Mouse (Mus musculus): ENCODE data around the gene Isoc2b. TPM values are rescaled to one million over a fixed set of nuclear protein-coding genes. Genes with fewer than 3 reads are reported as not detected.
A peak's percentile ranks its signal among the peaks of the same experiment; 100 is the strongest.
"Not testable (repeated sequence)": the region's sequence is repeated elsewhere in the genome, so short reads cannot be mapped to it uniquely, and the experiment has no call there.

Gene Isoc2b
- total RNA-seq, 2 experiments from 2014 or later = 6.9 to 9.3 TPM

GRCm38 (mm10) chr7:4864130-4864845 lies 5.8 kb downstream of the Isoc2b start:
- Histone ChIP-seq H3K27ac (no peak overlapping the region), H3K4me3 (no peak overlapping the region)
- intact Hi-C loops (cut with DNase I) = no loop called here
- no peak for TF ChIP-seq CTCF (IDR thresholded peaks at IDR 0.05)
- no peak for DNase-seq (ENCODE audit: extremely low spot score in 1 of 2, low spot score in 2 of 2)

- H3K4me3 ChIP-seq = no peak overlapping the region
- TF ChIP-seq CTCF (IDR thresholded peaks at IDR 0.05) = no peak
- intact Hi-C loops (cut with DNase I) = no loop called here
- no peak for DNase-seq (ENCODE audit: extremely low spot score in 1 of 2, low spot score in 2 of 2)
- no peak overlapping the region for H3K27ac ChIP-seq
These were observed 6.4 kb downstream of the Isoc2b start for GRCm38 (mm10) chr7:4863541-4864080.

GRCm38 (mm10) chr7:4863041-4863440 lies 7.0 kb downstream of the Isoc2b start:
- no peak for DNase-seq (ENCODE audit: extremely low spot score in 1 of 2, low spot score in 2 of 2)
- Histone ChIP-seq H3K4me3 (no peak overlapping the region), H3K27ac (no peak overlapping the region)
- no peak for TF ChIP-seq CTCF (IDR thresholded peaks at IDR 0.05)
- intact Hi-C loops (cut with DNase I) = no loop called here

- H3K27ac ChIP-seq; DNase-seq (ENCODE audit: extremely low spot score in 1 of 2, low spot score in 2 of 2); H3K4me3 ChIP-seq; intact Hi-C loops (cut with DNase I): not testable (repeated sequence)
These were observed 9.1 kb downstream of the Isoc2b start for GRCm38 (mm10) chr7:4860926-4861325.

GRCm38 (mm10) chr7:4859418-4859978 lies 10.6 kb downstream of the Isoc2b start:
- no peak for TF ChIP-seq CTCF (IDR thresholded peaks at IDR 0.05)
- no peak overlapping the region for H3K27ac ChIP-seq
- DNase-seq (ENCODE audit: extremely low spot score in 1 of 2, low spot score in 2 of 2) = no peak
- no peak overlapping the region for H3K4me3 ChIP-seq
- intact Hi-C loops (cut with DNase I) = no loop called here

GRCm38 (mm10) chr7:4857321-4857720 lies 12.7 kb downstream of the Isoc2b start:
- intact Hi-C loops (cut with DNase I) = no loop called here
- TF ChIP-seq CTCF (IDR thresholded peaks at IDR 0.05) = no peak

GRCm38 (mm10) chr7:4856508-4856907 lies 13.6 kb downstream of the Isoc2b start:
- DNase-seq (ENCODE audit: extremely low spot score in 1 of 2, low spot score in 2 of 2) = no peak
- Histone ChIP-seq H3K27ac (no peak overlapping the region), H3K4me3 (no peak overlapping the region)
- intact Hi-C loops (cut with DNase I) = no loop called here
- no peak for TF ChIP-seq CTCF (IDR thresholded peaks at IDR 0.05)

More at GRCm38 (mm10) chr7:4857321-4857720, 12.7 kb downstream of the Isoc2b start:
- no peak for DNase-seq (ENCODE audit: extremely low spot score in 1 of 2, low spot score in 2 of 2)
- no peak overlapping the region for H3K4me3 ChIP-seq
- no peak overlapping the region for H3K27ac ChIP-seq

GRCm38 (mm10) chr7:4853613-4854012 lies 16.4 kb downstream of the Isoc2b start:
- TF ChIP-seq CTCF (IDR thresholded peaks at IDR 0.05) = no peak
- no peak for DNase-seq (ENCODE audit: extremely low spot score in 1 of 2, low spot score in 2 of 2)
- no peak overlapping the region for H3K4me3 ChIP-seq
- intact Hi-C loops (cut with DNase I) = no loop called here
- H3K27ac ChIP-seq = no peak overlapping the region

GRCm38 (mm10) chr7:4851315-4851688 lies 18.8 kb downstream of the Isoc2b start:
- intact Hi-C loops (cut with DNase I) = no loop called here
- no peak overlapping the region for H3K27ac ChIP-seq
- no peak for TF ChIP-seq CTCF (IDR thresholded peaks at IDR 0.05)
- DNase-seq (ENCODE audit: extremely low spot score in 1 of 2, low spot score in 2 of 2) = no peak
- H3K4me3 ChIP-seq = no peak overlapping the region

GRCm38 (mm10) chr7:4850621-4851314 lies 19.3 kb downstream of the Isoc2b start:
- Histone ChIP-seq H3K27ac (no peak overlapping the region), H3K4me3 (no peak overlapping the region)
- no peak for TF ChIP-seq CTCF (IDR thresholded peaks at IDR 0.05)
- no peak for DNase-seq (ENCODE audit: extremely low spot score in 1 of 2, low spot score in 2 of 2)
- intact Hi-C loops (cut with DNase I) = no loop called here

GRCm38 (mm10) chr7:4849372-4849771 lies 20.7 kb downstream of the Isoc2b start:
- intact Hi-C loops (cut with DNase I) = loop anchor here (10.0 kb wide), 1 partner anchor 205 kb away; the partner anchor contains the start of gene Zfp580
- no peak for DNase-seq (ENCODE audit: extremely low spot score in 1 of 2, low spot score in 2 of 2)
- Histone ChIP-seq H3K27ac (no peak overlapping the region), H3K4me3 (no peak overlapping the region)
- TF ChIP-seq CTCF (IDR thresholded peaks at IDR 0.05) = no peak

GRCm38 (mm10) chr7:4844917-4845309 lies 25.1 kb downstream of the Isoc2b start:
- peak; percentile 89 for DNase-seq (ENCODE audit: extremely low spot score in 1 of 2, low spot score in 2 of 2)
- intact Hi-C loops (cut with DNase I) = loop anchor here (2.0 to 10.0 kb wide), 2 partner anchors 70 to 210 kb away; partner anchors contain the start of genes Zfp580 and Zfp628
- no peak for TF ChIP-seq CTCF (IDR thresholded peaks at IDR 0.05)
- Histone ChIP-seq H3K27ac (peak overlapping the region; percentile 96), H3K4me3 (peak overlapping the region; percentile 55)

Data from left cerebral cortex, adult 2 months (tissue).